Mouse (Mus musculus) midbrain, embryonic 13.5 days (tissue): ENCODE results near the gene Pard3. TPM values are rescaled to one million over a fixed set of nuclear protein-coding genes. Genes with fewer than 3 reads are reported as not detected.

ENCODE experiments used
- ATAC-seq: fragments of 200-750 bp; cut with Nextera tagmentation; 2 replicates; pipeline ENCODE4 v1.8.0; 2017; ENCODE audit warnings: mild to moderate bottlenecking, moderate TSS enrichment, moderate library complexity
- H3K27ac ChIP-seq: fragments of 300-500 bp; sonication (generic); 2 replicates; pipeline ENCODE4 v1.5.1; 2015; ENCODE audit warnings: inconsistent platforms, mild to moderate bottlenecking, moderate library complexity
- H3K27me3 ChIP-seq: fragments of 300-500 bp; sonication (generic); 2 replicates; pipeline ENCODE4 v1.6.1; 2015; ENCODE audit warnings: mild to moderate bottlenecking, inconsistent platforms
- H3K36me3 ChIP-seq: fragments of 300-500 bp; sonication (generic); 2 replicates; pipeline ENCODE4 v1.6.1; 2015; ENCODE audit warnings: mild to moderate bottlenecking, inconsistent platforms
- H3K4me1 ChIP-seq: fragments of 300-500 bp; sonication (generic); replicated peaks from 2 replicates; pipeline ENCODE4 v1.6.1; 2015; ENCODE audit warnings: inconsistent platforms
- H3K4me2 ChIP-seq: fragments of 300-500 bp; sonication (generic); replicated peaks from 2 replicates; pipeline ENCODE4 v1.6.1; 2015; ENCODE audit warnings: moderate library complexity, mild to moderate bottlenecking, inconsistent platforms
- H3K4me3 ChIP-seq: fragments of 300-500 bp; sonication (generic); replicated peaks from 2 replicates; pipeline ENCODE4 v1.5.1; 2015; ENCODE audit warnings: mild to moderate bottlenecking, inconsistent platforms
- H3K9ac ChIP-seq: fragments of 300-500 bp; sonication (generic); replicated peaks from 2 replicates; pipeline ENCODE4 v1.6.1; 2015; ENCODE audit warnings: mild to moderate bottlenecking, inconsistent platforms
- H3K9me3 ChIP-seq: fragments of 300-500 bp; sonication (generic); 2 replicates; pipeline ENCODE4 v1.6.1; 2016; ENCODE audit warnings: mild to moderate bottlenecking, inconsistent platforms
- WGBS: fragments of 180-500 bp; shearing (Covaris S2); methylation state at CpG from one replicate; pipeline ENCODE4 v1.1.7; 2015; 5-methylcytosine and 5-hydroxymethylcytosine counted together
- polyA plus RNA-seq: library from polyadenylated mRNA; unstranded; fragments of >200 nt; fragmentation: Nextera tagmentation; extraction: Ambion mirVana; gene quantifications from 2 replicates; pipeline ENCODE4 v1.2.1, GENCODE M21; 2015

The Pard3 gene
- polyA plus RNA-seq, 1 experiment from 2014 or later: 22.8 TPM

- H3K9ac ChIP-seq: no peak overlapping the region
- peaks cover 8% of the 10 kb centered on the region for H3K27me3 ChIP-seq
- H3K4me2 ChIP-seq: no peak overlapping the region
- H3K27ac ChIP-seq: no peak overlapping the region
- no peak for ATAC-seq
- WGBS: 98% methylated on average over 6 of the region's 6 CpGs
- H3K4me3 ChIP-seq: no peak overlapping the region
- H3K36me3 ChIP-seq: no peaks in the 10 kb centered on the region
- H3K9me3 ChIP-seq: peaks cover 4% of the 10 kb centered on the region
- peaks cover 9% of the 10 kb centered on the region for H3K4me1 ChIP-seq
Observed at GRCm38 (mm10) chr8:127261051-127261450, 197.4 kb downstream of the Pard3 start.

DNA sequence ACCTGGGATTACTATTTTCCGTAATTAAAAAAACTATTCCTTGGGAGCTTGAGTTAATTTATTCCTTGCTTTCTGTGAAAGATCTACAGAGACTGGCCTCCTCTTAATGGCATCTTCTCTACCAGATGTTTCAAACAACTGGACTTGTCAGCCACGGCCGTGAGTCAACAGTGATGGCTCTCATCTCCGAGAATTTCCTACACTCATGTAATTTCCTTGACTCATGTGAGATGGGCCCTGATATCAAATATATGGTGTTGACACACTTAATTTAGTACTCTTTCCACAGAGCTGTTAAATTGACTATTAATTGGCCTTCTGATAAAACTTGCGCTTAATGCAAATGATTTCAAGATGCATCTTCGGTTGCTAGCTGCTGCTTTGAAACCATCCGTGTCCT, 198.3 kb downstream of the Pard3 start:
- Histone ChIP-seq H3K9ac (no peak overlapping the region), H3K36me3 (no peaks in the 10 kb centered on the region), H3K4me2 (no peak overlapping the region), H3K9me3 (peaks cover 4% of the 10 kb centered on the region), H3K4me1 (peaks cover 17% of the 10 kb centered on the region), H3K27me3 (peaks cover 8% of the 10 kb centered on the region), H3K4me3 (no peak overlapping the region), H3K27ac (no peak overlapping the region)
- 76% methylated on average over 7 of the region's 7 CpGs for WGBS
- ATAC-seq: no peak

- H3K4me1 ChIP-seq: peaks cover 21% of the 10 kb centered on the region
- no peak overlapping the region for H3K4me2 ChIP-seq
- H3K27me3 ChIP-seq: peaks cover 8% of the 10 kb centered on the region
- H3K27ac ChIP-seq: no peak overlapping the region
- H3K4me3 ChIP-seq: no peak overlapping the region
- H3K9me3 ChIP-seq: peaks cover 4% of the 10 kb centered on the region
- H3K9ac ChIP-seq: no peak overlapping the region
- no peaks in the 10 kb centered on the region for H3K36me3 ChIP-seq
- no peak for ATAC-seq
- WGBS: 59% methylated on average over 3 of the region's 3 CpGs
Observed at GRCm38 (mm10) chr8:127262436-127262835, 198.7 kb downstream of the Pard3 start.

DNA sequence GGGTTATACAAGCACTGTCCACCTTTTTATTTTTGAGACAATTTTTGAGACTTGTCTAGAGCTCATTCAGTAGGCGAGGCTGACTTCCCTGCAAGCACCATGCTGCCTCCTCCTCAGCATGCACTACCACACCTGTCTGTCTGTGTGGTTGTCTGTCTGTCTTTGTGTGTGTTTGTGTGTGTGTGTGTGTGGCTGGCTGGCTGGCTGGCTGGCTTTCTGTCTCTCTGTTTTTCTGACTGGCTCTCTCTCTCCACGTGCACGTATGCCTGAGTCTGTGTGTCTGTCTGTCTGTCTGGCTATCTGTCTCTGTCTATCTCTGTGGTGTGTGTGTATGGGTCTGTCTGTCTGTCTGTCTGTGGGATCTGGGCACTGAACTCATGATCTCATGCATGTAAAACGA, 199.2 kb downstream of the Pard3 start:
- Histone ChIP-seq H3K4me3 (no peak overlapping the region), H3K9ac (no peak overlapping the region), H3K36me3 (no peaks in the 10 kb centered on the region), H3K9me3 (peaks cover 4% of the 10 kb centered on the region), H3K27me3 (peaks cover 8% of the 10 kb centered on the region), H3K27ac (no peak overlapping the region), H3K4me1 (peaks cover 26% of the 10 kb centered on the region), H3K4me2 (no peak overlapping the region)
- ATAC-seq: no peak
- WGBS: 79% methylated on average over 4 of the region's 4 CpGs

- H3K27me3 ChIP-seq: peaks cover 8% of the 10 kb centered on the region
- H3K4me3 ChIP-seq: no peak overlapping the region
- H3K36me3 ChIP-seq: no peaks in the 10 kb centered on the region
- no peak overlapping the region for H3K9ac ChIP-seq
- H3K4me2 ChIP-seq: no peak overlapping the region
- no peak overlapping the region for H3K27ac ChIP-seq
- 50% methylated on average over 5 of the region's 5 CpGs for WGBS
- H3K4me1 ChIP-seq: peaks cover 30% of the 10 kb centered on the region
- no peak for ATAC-seq
- peaks cover 4% of the 10 kb centered on the region for H3K9me3 ChIP-seq
Observed at GRCm38 (mm10) chr8:127263457-127263856, 199.8 kb downstream of the Pard3 start.

GRCm38 (mm10) chr8:127264691-127265470, 201.2 kb downstream of the Pard3 start:
- ATAC-seq: no peak
- Histone ChIP-seq H3K36me3 (no peaks in the 10 kb centered on the region), H3K27me3 (peaks cover 8% of the 10 kb centered on the region), H3K27ac (no peak overlapping the region), H3K4me1 (peaks cover 35% of the 10 kb centered on the region), H3K9ac (no peak overlapping the region), H3K4me3 (no peak overlapping the region), H3K9me3 (peaks cover 4% of the 10 kb centered on the region), H3K4me2 (no peak overlapping the region)
- WGBS: 90% methylated on average over 8 of the region's 8 CpGs

GRCm38 (mm10) chr8:127266777-127267176, 203.1 kb downstream of the Pard3 start:
- H3K9me3 ChIP-seq: no peaks in the 10 kb centered on the region
- WGBS: 18% methylated on average over 5 of the region's 5 CpGs
- H3K4me2 ChIP-seq: no peak overlapping the region
- H3K4me3 ChIP-seq: no peak overlapping the region
- H3K4me1 ChIP-seq: peaks cover 36% of the 10 kb centered on the region
- H3K9ac ChIP-seq: no peak overlapping the region
- H3K27me3 ChIP-seq: peaks cover 15% of the 10 kb centered on the region
- no peaks in the 10 kb centered on the region for H3K36me3 ChIP-seq
- peak overlapping the region; percentile 4 for H3K27ac ChIP-seq
- peak; percentile 59; the same call in 1 of the 2 replicates for ATAC-seq

DNA sequence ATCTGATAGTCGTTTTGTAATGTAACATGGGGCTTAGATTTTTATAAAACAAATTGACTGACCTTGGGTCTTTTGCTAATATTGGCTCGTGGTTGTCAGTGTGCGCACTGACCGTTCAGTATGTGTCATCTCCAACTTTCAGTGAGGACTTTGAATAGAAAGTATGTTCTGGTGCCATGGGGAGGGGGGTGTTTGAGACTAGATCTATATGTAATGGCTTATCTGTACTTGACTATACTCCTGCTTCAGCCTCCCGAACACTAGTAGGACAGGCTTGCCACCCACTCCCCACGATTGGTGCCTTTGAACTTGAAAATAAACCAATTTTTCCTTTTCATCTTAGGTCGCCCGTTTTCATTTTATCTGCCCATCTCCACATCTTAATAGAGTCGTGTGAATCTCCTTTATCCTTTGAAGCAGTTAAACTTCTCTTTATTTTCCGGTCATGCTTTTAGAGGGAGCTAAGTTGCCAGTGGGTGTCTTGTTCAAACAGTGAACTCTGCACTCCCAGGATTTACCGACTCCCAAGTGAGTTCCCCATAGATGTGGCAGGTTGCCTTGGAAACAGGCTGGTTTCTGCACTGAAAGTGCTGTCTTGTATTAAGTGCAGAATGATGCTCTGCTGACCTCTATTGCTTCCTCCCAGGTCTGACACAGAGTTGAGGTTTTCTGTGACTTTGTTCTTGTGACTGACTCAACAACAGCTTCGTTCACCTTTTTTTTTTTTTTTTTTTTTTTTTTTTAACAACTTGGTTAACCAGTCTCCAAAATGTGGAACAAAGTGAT, 204.7 kb downstream of the Pard3 start:
- 9% methylated on average over 12 of the region's 12 CpGs for WGBS
- Histone ChIP-seq H3K9me3 (no peaks in the 10 kb centered on the region), H3K9ac (no peak overlapping the region), H3K4me1 (peaks cover 36% of the 10 kb centered on the region), H3K36me3 (no peaks in the 10 kb centered on the region), H3K4me2 (no peak overlapping the region), H3K27ac (no peak overlapping the region), H3K4me3 (no peak overlapping the region), H3K27me3 (peaks cover 15% of the 10 kb centered on the region)
- ATAC-seq: peak; percentile 84

DNA sequence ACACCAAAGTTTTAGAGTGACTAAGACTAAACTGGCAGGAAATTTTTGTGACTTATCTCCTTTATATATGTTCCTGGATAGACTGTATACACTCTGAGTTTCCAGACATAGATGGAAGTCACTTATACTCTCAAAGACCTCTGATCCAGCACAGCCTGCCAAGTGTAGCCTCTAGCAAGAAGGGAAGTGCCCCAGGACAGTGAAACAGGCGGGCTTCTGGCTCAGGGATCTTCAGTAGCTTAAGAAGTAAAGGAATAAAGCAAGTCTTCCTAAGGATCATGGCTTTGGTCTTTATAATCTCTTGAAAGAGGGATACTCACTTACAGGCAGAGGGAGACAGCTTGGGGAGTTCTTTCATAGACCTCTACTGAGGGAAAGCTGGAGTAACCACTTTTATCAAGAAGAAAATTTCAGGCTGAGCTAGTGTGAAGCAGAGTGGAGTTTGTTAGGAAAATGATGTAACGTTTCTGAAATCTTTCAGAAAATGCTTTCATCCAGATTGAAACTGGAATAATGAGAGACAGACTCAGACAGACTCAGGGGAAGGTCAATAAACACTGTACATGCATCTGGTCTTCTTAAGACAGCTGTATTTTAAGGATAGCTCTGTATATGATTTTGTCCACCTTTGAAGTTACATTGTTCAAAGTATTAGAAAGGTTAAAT, 205.5 kb downstream of the Pard3 start:
- Histone ChIP-seq H3K4me2 (no peak overlapping the region), H3K27me3 (peaks cover 15% of the 10 kb centered on the region), H3K4me1 (peaks cover 36% of the 10 kb centered on the region), H3K36me3 (no peaks in the 10 kb centered on the region), H3K9ac (no peak overlapping the region), H3K4me3 (no peak overlapping the region), H3K9me3 (no peaks in the 10 kb centered on the region), H3K27ac (peak overlapping the region; percentile 35; the same call in 1 of the 2 replicates)
- ATAC-seq: no peak
- 39% methylated on average over 2 of the region's 2 CpGs for WGBS

DNA sequence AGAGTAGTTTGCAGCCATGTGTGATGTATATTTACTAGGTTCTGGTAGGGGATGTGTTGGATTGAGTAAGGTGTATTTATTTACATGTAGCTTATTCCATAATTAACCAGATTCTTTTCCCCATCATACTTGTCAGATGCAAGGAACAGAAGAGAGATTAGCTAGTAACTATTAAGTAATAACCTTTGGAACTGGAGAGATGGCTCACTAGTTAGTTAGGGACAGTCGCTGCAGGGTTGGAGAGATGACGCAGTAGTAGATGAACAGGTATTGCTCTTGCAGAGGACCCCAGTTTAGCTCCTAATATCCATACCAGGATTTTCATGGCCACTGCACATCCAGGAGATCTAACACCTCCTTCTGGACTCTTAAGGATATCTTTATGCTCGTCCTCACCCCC, 207.5 kb downstream of the Pard3 start:
- Histone ChIP-seq H3K27me3 (peaks cover 7% of the 10 kb centered on the region; the same call in 1 of the 2 replicates), H3K36me3 (no peaks in the 10 kb centered on the region), H3K4me1 (peaks cover 36% of the 10 kb centered on the region), H3K9ac (no peak overlapping the region), H3K4me2 (no peak overlapping the region), H3K27ac (no peak overlapping the region), H3K9me3 (no peaks in the 10 kb centered on the region), H3K4me3 (no peak overlapping the region)
- 90% methylated on average over 3 of the region's 3 CpGs for WGBS
- no peak for ATAC-seq

DNA sequence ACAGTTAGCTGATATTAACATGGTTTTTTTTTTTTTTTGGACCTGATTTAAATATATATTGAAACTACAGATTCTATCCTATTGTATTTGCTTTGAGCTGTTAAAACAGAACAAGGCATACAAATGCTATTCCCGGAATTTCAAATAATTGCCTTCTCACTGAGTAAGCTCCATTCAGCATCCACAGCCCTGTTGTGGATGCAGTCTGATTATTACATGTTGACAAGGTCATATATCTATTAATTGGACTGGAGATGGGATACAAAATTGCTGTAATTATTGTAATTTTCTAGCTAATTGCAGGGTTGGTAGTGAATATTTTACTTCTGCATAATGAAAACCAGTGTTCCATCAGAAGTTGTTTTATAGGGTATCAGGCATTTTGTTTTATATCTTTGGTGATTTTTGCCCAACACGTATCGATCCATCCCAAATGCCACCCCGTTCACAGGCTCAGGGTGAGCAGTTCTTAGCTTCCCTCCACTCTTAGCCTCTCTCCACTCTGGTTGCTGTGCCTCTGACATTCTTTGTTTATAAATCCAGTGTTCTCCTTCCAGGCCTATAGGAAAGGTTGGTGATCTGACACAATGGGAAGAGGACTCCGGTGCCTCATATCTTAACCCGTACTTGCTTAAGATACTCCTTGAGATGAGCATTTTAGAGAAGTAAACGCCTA, 216.7 kb downstream of the Pard3 start:
- Histone ChIP-seq H3K36me3 (no peaks in the 10 kb centered on the region), H3K4me1 (peaks cover 18% of the 10 kb centered on the region), H3K4me3 (no peak overlapping the region), H3K4me2 (no peak overlapping the region), H3K9ac (no peak overlapping the region), H3K27me3 (no peaks in the 10 kb centered on the region), H3K27ac (peak overlapping the region; percentile 8; the same call in 1 of the 2 replicates), H3K9me3 (no peaks in the 10 kb centered on the region)
- ATAC-seq: no peak
- 81% methylated on average over 7 of the region's 7 CpGs for WGBS
